Mouse (Mus musculus): ENCODE results near the gene Shank2.

Shank2 gene

GRCm38 (mm10) chr7:144470545-144471059, 468.9 kb downstream of the Shank2 start, which contains the start of gene Cttn:
Cttn (minus strand) TSS chr7:144471009.
- peak; percentile 66 for DNase-seq (ENCODE audit: low read depth, low spot score)

GRCm38 (mm10) chr7:144471103-144471502, 469.4 kb downstream of the Shank2 start:
- no peak for DNase-seq (ENCODE audit: low read depth, low spot score)

GRCm38 (mm10) chr7:144473486-144473885, 471.8 kb downstream of the Shank2 start:
- no peak for DNase-seq (ENCODE audit: low read depth, low spot score)
